Mouse (Mus musculus) liver, embryonic 11.5 days (tissue): ENCODE results near the gene Gm21663. TPM values are rescaled to one million over a fixed set of nuclear protein-coding genes. Genes with fewer than 3 reads are reported as not detected.
"Not testable (repeated sequence)": the region's sequence is repeated elsewhere in the genome, so short reads cannot be mapped to it uniquely, and the experiment has no call there.

Experiments
- ATAC-seq: fragments of 200-750 bp; cut with Nextera tagmentation; replicated peaks from 2 replicates; pipeline ENCODE4 v1.8.0; 2017; ENCODE audit warnings: moderate number of reproducible peaks, mild to moderate bottlenecking, moderate TSS enrichment, moderate library complexity; ENCODE audit not compliant: low FRiP score
- DNase-seq: peaks from one replicate; pipeline ENCODE4 v3.0.0-alpha.2; 2017; ENCODE audit warnings: low spot score
- H3K27ac ChIP-seq: fragments of 300-500 bp; sonication (generic); 2 replicates; pipeline ENCODE4 v1.5.1; 2014; ENCODE audit warnings: mild to moderate bottlenecking, low read depth, low read length, control low read depth
- H3K27me3 ChIP-seq: fragments of 300-500 bp; sonication (generic); replicated peaks from 2 replicates; pipeline ENCODE4 v1.6.1; 2014; ENCODE audit warnings: low read length, mixed read lengths; ENCODE audit not compliant: control insufficient read depth, insufficient read depth
- H3K36me3 ChIP-seq: fragments of 300-500 bp; sonication (generic); 2 replicates; pipeline ENCODE4 v1.6.1; 2014; ENCODE audit warnings: mild to moderate bottlenecking, low read length, moderate library complexity, mixed read lengths; ENCODE audit not compliant: control insufficient read depth, insufficient read depth
- H3K4me1 ChIP-seq: fragments of 300-500 bp; sonication (generic); replicated peaks from 2 replicates; pipeline ENCODE4 v1.6.1; 2014; ENCODE audit warnings: low read length, mixed read lengths; ENCODE audit not compliant: control insufficient read depth, insufficient read depth
- H3K4me2 ChIP-seq: fragments of 300-500 bp; sonication (generic); 2 replicates; pipeline ENCODE4 v1.6.1; 2014; ENCODE audit warnings: mild to moderate bottlenecking, control low read depth, moderate library complexity
- H3K4me3 ChIP-seq: fragments of 300-500 bp; sonication (generic); 2 replicates; pipeline ENCODE4 v1.5.1; 2014; ENCODE audit warnings: low read depth, low read length, control low read depth
- H3K9ac ChIP-seq: fragments of 300-500 bp; sonication (generic); 2 replicates; pipeline ENCODE4 v1.6.1; 2014; ENCODE audit warnings: low read depth, low read length, control low read depth
- H3K9me3 ChIP-seq: fragments of 300-500 bp; sonication (generic); 2 replicates; pipeline ENCODE4 v1.6.1; 2016; ENCODE audit warnings: low read length, inconsistent platforms, mixed read lengths; ENCODE audit not compliant: control insufficient read depth
- WGBS: fragments of 180-500 bp; shearing (Covaris S2); extraction: QIAGEN DNeasy Blood & Tissue Kit; methylation state at CpG from one replicate; pipeline ENCODE4 v1.1.7; 2014; 5-methylcytosine and 5-hydroxymethylcytosine counted together
- polyA plus RNA-seq: library from polyadenylated mRNA; unstranded; fragments of >200 nt; fragmentation: Nextera tagmentation; extraction: Ambion mirVana; gene quantifications from 2 replicates; pipeline ENCODE4 v1.2.1, GENCODE M21; 2014

Gene Gm21663
- polyA plus RNA-seq = not detected in 2 replicates

DNA sequence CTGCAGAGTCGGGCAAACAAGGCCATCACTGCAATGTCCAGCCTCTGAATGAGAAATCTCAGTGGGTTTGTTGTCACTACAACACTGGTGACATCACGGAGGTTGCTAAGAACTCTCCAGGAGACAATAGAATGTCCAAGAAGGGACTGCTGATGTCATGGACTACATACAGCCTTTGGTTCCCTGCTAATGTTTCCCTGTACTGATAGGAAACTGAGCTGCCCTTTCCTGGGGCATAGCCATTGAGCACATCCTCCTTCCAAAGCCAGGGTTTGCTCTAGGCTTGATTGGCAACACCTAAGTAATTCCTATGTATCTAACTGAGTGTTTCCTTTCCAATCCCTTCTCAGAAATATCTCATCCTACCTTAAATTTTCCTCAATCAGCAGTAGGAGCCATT lies at the start of gene Gm21663:
Gm21663 (minus strand) TSS at position 101 of the 400 bp plus-strand sequence.
- not testable (repeated sequence) for H3K27me3 ChIP-seq, DNase-seq, H3K27ac ChIP-seq, H3K9ac ChIP-seq, H3K4me1 ChIP-seq, ATAC-seq, H3K36me3 ChIP-seq, H3K9me3 ChIP-seq, H3K4me2 ChIP-seq, H3K4me3 ChIP-seq
- WGBS = 38% methylated on average over 2 of the region's 2 CpGs

DNA sequence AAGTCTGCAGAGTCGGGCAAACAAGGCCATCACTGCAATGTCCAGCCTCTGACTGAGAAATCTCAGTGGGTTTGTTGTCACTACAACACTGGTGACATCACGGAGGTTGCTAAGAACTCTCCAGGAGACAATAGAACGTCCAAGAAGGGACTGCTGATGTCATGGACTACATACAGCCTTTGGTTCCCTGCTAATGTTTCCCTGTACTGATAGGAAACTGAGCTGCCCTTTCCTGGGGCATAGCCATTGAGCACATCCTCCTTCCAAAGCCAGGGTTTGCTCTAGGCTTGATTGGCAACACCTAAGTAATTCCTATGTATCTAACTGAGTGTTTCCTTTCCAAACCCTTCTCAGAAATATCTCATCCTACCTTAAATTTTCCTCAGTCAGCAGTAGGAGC lies 46.4 kb upstream of the Gm21663 start, which contains the start of gene Gm21698:
Gm21698 (minus strand) TSS at position 101 of the 400 bp plus-strand sequence.
- not testable (repeated sequence) for H3K4me3 ChIP-seq, H3K9ac ChIP-seq, H3K27me3 ChIP-seq, DNase-seq, H3K4me1 ChIP-seq, H3K27ac ChIP-seq, H3K4me2 ChIP-seq, H3K9me3 ChIP-seq, H3K36me3 ChIP-seq, ATAC-seq
- no CpG with 5 or more reads among the region's 3 CpGs for WGBS

DNA sequence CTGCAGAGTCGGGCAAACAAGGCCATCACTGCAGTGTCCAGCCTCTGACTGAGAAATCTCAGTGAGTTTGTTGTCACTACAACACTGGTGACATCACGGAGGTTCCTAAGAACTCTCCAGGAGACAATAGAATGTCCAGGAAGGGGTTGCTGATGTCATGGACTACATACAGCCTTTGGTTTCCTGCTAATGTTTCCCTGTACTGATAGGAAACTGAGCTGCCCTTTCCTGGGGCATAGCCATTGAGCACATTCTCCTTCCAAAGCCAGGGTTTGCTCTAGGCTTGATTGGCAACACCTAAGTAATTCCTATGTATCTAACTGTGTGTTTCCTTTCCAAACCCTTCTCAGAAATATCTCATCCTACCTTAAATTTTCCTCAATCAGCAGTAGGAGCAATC lies 30.4 kb upstream of the Gm21663 start, which contains the start of gene Gm21680:
Gm21680 (minus strand) TSS at position 101 of the 400 bp plus-strand sequence.
- H3K36me3 ChIP-seq, H3K9me3 ChIP-seq, H3K27ac ChIP-seq, DNase-seq, H3K4me3 ChIP-seq, H3K4me2 ChIP-seq, H3K9ac ChIP-seq, H3K4me1 ChIP-seq, H3K27me3 ChIP-seq, ATAC-seq: not testable (repeated sequence)
- WGBS = no CpG with 5 or more reads among the region's 2 CpGs

DNA sequence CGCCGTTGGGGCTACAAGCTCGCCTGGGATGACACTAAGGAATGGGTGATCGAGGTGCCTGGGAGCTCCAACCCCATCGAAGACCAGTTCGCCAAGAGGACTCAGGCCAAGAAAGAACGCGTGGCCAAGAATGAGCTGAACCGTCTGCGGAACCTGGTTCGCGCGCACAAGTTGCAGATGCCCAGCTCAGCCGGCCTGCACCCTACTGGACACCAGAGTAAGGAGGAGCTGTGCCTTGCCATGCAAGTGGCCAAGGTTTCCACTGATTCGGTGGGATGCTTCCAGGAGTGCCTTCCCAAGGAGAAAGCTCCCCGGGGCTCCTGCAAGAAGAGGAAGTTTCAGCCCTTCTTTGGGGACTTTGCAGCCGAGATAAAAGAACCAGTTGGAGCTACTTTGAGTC lies 14.9 kb upstream of the Gm21663 start:
- not testable (repeated sequence) for H3K4me3 ChIP-seq, H3K36me3 ChIP-seq, ATAC-seq, H3K4me1 ChIP-seq, H3K27me3 ChIP-seq, H3K9ac ChIP-seq, DNase-seq, H3K27ac ChIP-seq, H3K9me3 ChIP-seq
- 35% methylated on average over 16 of the region's 17 CpGs for WGBS
- peak overlapping the region; percentile 38 for H3K4me2 ChIP-seq

DNA sequence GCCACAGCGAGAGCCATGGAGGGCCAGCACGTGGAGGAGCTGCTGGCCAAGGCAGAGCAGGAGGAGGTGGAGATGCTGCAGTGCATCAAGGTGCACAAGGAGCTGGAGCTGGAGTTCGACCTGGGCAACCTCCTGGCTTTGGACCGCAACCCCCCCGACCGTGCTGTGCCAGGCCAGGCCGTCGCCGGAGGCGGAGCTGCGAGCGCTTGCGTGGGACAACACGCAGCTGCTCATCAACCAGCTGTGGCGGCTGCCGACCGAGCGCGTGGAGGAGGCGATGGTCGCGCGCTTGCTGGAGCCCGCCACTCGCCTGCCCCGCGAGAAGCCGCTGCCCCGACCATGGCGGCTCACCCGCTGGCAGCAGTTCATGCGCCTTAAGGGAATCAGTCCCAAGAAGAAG lies 14.4 kb upstream of the Gm21663 start:
- not testable (repeated sequence) for H3K9me3 ChIP-seq, H3K9ac ChIP-seq, ATAC-seq, H3K36me3 ChIP-seq, H3K4me1 ChIP-seq, H3K27ac ChIP-seq, H3K27me3 ChIP-seq
- Histone ChIP-seq H3K4me3 (0 out of 2 replicates have a peak overlapping the region, but pooled peaks have one; percentile 7), H3K4me2 (peak overlapping the region; percentile 38)
- 19% methylated on average over 32 of the region's 32 CpGs for WGBS
- peak; percentile 32 for DNase-seq

DNA sequence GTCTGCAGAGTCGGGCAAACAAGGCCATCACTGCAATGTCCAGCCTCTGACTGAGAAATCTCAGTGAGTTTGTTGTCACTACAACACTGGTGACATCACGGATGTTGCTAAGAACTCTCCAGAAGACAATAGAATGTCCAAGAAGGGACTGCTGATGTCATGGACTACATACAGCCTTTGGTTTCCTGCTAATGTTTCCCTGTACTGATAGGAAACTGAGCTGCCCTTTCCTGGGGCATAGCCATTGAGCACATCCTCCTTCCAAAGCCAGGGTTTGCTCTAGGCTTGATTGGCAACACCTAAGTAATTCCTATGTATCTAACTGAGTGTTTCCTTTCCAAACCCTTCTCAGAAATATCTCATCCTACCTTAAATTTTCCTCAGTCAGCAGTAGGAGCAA lies 12.1 kb upstream of the Gm21663 start, which contains the start of gene Gm21671:
Gm21671 (minus strand) TSS at position 101 of the 400 bp plus-strand sequence.
- ATAC-seq = not testable (repeated sequence)
- WGBS = 67% methylated on average over 2 of the region's 2 CpGs

DNA sequence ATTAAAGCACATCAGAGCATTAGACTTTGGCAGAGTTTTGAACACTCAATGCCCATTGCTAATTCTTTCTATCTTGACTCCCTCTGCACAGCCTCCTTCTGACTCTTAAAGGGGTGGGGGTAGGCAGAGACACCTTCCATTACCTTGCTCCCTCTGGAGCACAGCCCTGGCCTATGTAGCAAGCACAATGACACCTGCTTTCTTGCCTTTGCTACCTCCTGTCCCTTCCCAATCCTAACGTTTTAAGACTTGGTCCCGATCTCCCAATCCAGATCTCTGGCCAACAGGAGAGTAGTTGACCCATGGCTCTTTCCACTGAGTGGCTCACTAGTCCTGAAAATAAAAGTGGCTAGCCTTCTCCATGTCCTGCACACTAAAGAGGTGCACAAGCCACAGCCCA lies 3.2 kb upstream of the Gm21663 start:
- H3K4me1 ChIP-seq, H3K9me3 ChIP-seq, H3K27ac ChIP-seq, H3K9ac ChIP-seq, H3K4me2 ChIP-seq, H3K27me3 ChIP-seq, H3K4me3 ChIP-seq, H3K36me3 ChIP-seq, ATAC-seq: not testable (repeated sequence)
- WGBS = 72% methylated on average over 2 of the region's 2 CpGs
- peak; percentile 31 for DNase-seq

More for the DNA sequence above, 12.1 kb upstream of the Gm21663 start, which contains the start of gene Gm21671:
- H3K27me3 ChIP-seq, H3K4me2 ChIP-seq, H3K9me3 ChIP-seq, H3K4me3 ChIP-seq, H3K9ac ChIP-seq, H3K4me1 ChIP-seq, H3K36me3 ChIP-seq, H3K27ac ChIP-seq, DNase-seq: not testable (repeated sequence)

DNA sequence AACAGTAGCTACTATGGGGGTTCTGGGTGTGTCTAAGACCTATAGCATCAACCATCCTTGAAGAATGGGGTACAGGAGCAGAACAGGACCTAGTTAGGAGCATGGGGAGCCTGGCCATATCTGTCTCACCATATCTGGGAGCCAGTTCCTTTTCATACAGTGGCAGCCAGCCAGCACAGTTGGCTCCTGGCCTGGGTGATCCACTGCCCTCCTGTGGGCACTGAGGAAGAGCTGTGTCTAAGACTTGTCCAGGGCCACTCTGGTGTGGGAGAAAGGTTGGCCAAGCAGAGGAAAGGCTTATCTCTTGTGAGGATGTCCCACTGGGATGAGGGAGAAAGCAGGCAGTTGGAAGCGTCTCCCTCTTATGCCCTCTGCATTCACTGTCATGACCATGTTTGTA lies 50.9 kb downstream of the Gm21663 start:
- Histone ChIP-seq H3K36me3 (no peaks in the 10 kb centered on the region), H3K9me3 (no peaks in the 10 kb centered on the region), H3K9ac (no peak overlapping the region), H3K4me3 (no peak overlapping the region), H3K27ac (no peak overlapping the region), H3K4me2 (no peak overlapping the region), H3K27me3 (no peaks in the 10 kb centered on the region), H3K4me1 (no peaks in the 10 kb centered on the region)
- DNase-seq (no peak), ATAC-seq (no peak)
- 67% methylated on average over 1 of the region's 1 CpGs for WGBS

DNA sequence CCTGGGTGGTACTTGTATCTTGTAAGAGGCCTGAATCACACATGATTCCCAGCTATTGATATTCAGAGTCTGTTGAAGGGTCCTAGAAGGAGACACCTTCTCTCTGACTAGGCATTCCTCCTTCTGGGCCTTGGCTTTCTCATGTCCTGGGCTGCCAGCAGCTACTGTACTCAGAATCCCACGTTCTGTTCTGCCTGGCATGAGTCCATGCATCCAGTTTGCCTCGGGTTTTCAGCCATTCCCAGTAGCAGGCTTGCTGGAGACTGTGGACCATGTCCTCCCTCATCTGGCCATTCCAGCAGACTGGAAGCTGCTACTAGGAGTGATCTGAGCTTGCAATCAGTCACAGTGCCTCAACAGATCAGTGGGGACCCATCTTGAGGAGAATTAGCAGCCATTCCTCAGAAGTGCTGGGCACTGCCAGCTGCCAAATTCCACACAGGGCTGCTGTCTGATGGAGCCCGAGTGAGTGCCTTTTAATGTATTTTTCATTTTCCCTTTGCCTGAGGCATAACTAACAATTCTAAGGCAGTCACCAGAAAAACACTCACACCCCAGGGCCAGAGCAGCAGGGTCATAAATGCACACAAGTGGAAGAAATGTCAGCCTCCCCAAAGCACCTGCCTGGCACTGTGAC lies 52.3 kb downstream of the Gm21663 start:
- no peaks in the 10 kb centered on the region for H3K4me1 ChIP-seq
- no peaks in the 10 kb centered on the region for H3K27me3 ChIP-seq
- H3K4me3 ChIP-seq = no peak overlapping the region
- DNase-seq = no peak
- H3K9me3 ChIP-seq = peaks cover 1% of the 10 kb centered on the region; the same call in 1 of the 2 replicates
- no peak overlapping the region for H3K27ac ChIP-seq
- H3K4me2 ChIP-seq = no peak overlapping the region
- ATAC-seq = no peak
- WGBS = 45% methylated on average over 3 of the region's 3 CpGs
- H3K36me3 ChIP-seq = no peaks in the 10 kb centered on the region
- H3K9ac ChIP-seq = no peak overlapping the region
